Mouse (Mus musculus): ENCODE data around the gene Ddx39.
A peak's percentile ranks its signal among the peaks of the same experiment; 100 is the strongest.

The Ddx39 gene

DNA sequence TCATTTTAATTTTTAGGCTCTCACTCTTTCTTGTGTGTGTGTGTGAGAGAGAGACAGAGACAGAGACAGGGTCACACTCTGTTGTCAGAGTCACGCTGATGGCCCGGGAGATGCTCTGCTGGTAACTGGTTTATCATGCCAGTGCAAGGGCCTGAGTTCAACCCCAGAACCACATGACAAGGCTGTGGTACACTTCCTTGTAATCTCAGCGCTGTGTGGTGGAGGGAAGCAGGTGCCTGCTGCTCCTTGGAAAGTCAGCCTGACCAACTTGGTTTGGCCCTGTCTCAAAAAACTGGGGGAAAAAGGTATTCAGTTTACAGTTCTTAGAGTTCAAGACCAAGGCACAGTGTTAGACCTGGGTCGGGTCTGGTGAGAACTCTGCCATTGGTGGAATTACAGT, 52.5 kb downstream of the Ddx39 start:
- DNase-seq (ENCODE audit: low read depth): peak; percentile 49

DNA sequence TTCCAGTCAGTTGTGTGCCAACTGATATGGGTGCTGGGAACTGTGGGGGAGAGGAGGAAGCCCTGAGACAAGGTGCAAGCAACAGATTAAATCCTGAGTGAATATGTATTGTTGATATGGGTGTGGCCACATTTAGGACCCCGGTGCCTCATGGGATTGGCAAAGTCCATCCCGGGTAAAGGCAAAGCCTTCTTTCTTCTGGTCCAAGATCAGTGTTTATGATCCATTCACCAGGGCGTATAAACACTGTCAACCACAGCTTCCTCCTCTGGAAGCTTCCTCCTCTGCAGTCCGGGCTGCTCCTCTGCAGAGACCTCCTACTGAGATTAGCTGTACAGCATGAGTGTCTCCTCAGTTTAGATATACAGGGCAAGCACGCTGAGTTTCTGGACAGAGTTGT, 53.5 kb downstream of the Ddx39 start:
- peak; percentile 69 for DNase-seq (ENCODE audit: low read depth)

DNA sequence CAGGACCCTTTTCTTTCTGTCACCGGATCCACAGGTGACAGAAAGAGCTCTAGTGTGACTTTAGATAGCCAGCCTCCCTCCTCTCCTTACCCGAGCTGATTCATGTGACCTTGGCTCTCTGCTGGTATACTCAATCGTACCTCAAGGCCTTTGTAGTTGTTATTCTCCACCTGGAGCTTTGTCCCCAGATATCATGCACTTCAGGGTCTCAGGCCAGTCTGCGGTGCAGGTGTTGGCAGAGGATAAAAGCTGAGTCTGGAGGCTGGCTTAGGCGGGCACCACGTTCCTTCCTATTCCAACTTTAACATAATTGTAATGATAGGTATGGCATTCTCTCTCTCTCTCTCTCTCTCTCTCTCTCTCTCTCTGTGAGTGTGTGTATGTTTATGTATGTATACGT, 54.7 kb downstream of the Ddx39 start:
- no peak for DNase-seq (ENCODE audit: low read depth)

DNA sequence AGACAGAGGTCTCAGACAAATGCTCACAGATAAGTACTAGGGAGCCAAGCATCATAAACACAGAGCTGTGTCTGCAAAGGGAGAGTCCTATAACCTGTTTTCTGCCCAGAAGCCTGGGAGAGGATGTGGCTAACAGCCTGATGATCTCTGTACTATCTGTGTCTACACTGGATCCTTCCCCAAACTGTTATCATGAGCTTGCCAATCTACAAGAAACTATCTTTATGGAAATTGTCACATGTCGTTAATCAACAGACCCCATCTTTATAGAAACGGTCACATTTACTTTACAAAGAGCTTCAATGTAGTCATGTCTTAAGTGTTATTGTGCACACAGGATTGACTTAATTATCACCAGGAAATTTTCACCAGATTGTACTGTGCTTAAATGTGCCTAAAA, 55.7 kb downstream of the Ddx39 start:
- no peak for DNase-seq (ENCODE audit: low read depth)

DNA sequence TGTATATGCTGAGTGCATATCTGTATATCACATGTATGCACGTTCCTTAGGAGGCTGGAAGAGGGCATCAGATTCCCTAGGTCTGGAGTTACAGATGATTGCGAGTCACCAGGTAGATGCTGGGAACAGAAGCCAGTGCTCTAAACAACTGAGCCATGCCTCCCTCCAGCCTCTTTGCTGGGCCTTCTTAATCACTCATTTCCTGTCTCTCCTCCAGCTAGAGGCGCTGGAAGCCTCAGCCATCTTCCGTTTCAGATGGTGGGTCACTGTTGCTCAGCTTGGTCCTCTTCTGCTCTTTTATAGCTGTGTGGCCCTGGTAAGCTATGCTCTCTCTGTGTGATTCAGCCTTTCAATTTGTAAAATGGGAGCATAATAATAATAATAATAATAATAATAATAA, 56.8 kb downstream of the Ddx39 start:
- DNase-seq (ENCODE audit: low read depth): peak; percentile 55

DNA sequence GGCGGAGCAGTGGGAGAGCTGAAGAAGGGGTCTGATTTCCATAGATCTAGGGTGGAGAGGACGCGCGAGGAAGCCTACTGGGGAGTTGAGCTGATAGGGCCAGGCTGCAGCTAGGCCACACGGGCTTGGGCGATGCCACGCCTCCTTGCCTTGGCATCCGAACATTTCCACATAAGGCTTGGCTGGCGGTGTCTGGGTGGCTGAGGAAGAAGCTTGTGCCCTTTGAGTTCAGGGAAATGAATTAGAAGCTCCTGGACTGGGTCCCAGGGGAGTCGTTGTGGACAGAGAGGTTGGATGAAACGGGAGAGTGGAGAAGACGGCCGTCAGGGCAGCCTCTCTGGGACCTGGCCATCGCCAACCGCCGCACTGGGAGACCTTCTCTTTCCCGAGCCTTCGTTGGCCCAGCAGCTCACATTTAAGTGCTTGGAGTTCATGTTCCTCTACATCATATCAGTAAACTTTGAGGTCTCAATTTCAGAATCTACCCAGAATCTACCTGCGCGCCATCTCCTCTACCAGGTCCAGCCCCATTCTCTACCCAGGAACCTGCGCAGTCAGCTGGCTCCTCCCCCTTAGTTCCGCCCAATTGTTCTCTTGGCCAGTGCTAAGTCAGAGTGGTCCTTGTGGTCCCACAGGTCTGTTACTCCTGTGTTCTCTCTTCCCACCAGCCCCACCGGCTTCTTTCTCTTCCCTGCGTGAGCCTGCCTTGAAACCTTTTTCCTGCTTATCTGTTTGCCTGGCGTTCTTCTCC, 57.9 kb downstream of the Ddx39 start:
- DNase-seq (ENCODE audit: low read depth): peak; percentile 72

DNA sequence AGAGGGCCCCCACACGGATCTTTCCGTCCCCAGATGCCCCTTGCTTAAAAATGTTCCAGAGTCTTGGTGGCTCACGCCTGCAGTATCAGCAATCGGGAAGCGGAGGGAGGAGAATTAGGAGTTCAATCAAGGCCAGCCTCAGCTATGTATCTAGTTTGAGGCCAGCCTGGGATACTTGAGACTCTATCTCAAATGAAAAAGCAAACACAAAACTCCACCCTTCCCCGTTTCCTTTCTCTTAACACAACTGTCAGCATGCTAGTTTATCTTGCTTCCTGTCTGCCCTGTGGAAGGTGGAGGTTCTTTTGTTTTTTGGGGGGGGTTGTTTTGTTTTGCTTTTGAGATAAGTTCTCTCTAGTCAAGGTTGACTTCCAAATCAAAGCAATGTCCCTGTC, 58.5 kb downstream of the Ddx39 start:
- peak; percentile 72 for DNase-seq (ENCODE audit: low read depth)

DNA sequence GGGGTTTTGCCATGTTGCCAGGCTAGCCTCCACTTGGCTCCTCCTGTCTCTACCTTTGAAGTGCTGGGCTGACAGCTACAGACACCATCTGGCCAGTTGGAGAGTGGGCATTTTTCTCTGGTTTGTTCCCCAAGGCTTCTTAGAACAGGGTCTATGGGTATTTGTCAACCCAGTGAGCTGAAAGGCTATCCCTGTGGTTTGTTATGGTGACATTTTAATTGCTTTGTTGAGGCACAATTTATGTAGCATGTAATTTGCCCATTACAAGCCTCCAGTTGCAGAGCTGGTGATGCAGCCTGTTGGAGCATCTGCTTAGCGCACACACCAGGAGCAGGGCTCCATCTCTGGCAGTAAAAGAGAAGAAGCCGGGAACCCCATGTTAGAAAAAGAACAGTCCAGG, 59.2 kb downstream of the Ddx39 start:
- DNase-seq (ENCODE audit: low read depth): no peak

All from naive thymus-derived CD4-positive, alpha-beta T cell, adult 2 months (primary cell).